Mouse (Mus musculus) A20 (cell line): ENCODE results near the gene Ccdc12.

Source experiments
- DNase-seq: peaks from one replicate; pipeline ENCODE4 v3.0.0-alpha.2; 2011; ENCODE audit warnings: low read depth, low spot score

The Ccdc12 gene

DNA sequence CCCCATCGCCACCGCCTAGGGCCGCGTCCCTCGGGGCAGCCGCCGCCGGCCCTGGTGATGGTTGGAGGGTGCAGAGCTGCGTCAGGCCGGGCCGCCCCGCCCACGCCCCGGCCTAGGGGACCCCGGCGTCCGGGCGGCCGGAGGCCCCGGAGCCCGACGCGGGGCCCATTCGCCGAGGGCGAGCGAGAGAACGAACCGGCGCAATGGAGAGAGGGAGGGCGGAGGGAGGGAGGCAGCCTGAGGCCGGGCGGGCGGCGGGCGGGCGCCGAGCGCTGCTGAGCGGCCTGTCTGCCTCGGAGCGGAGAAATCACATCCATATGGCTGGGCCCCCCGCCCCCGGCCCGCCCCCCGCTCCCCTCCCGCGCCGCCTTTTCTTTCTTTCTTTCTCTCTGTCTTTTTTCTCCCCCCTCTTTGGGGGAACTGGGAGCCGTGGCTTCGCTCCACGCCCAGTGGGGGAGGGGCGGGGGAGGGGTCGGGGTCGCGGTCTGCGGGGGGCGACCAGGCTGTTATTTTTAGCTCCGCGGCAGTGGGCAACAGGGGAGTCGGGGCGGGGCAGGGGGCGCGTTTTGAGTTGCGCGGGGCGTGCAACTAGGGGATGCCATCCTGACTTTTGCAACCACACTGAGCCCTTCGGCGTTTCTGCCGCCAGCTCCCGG, 86.1 kb downstream of the Ccdc12 start:
- no peak for DNase-seq

DNA sequence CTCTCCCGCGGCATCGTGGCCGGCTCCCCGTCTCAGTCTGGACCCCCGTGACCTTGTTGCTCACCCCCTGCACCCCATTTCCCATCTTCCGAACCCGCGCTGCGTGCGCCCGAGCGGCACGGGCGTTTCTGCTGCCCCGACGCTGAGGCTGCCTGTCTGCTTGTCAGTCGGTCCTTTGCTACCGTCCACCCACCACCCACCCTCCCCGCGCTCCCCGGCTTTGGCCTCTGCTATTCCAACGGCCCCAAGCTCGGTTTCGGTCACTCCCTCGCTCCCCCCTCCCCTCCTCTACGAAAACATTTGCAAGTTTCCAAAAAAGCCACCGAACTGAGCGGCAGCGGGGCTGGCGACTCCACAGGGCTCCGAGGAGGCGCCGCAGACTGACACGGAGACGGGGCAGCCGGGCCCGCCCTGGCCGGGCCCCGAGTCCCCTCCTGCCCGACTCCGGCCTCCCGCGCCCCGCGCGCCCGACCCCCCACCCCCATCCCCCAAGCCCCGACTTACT, 86.7 kb downstream of the Ccdc12 start:
- DNase-seq = no peak

DNA sequence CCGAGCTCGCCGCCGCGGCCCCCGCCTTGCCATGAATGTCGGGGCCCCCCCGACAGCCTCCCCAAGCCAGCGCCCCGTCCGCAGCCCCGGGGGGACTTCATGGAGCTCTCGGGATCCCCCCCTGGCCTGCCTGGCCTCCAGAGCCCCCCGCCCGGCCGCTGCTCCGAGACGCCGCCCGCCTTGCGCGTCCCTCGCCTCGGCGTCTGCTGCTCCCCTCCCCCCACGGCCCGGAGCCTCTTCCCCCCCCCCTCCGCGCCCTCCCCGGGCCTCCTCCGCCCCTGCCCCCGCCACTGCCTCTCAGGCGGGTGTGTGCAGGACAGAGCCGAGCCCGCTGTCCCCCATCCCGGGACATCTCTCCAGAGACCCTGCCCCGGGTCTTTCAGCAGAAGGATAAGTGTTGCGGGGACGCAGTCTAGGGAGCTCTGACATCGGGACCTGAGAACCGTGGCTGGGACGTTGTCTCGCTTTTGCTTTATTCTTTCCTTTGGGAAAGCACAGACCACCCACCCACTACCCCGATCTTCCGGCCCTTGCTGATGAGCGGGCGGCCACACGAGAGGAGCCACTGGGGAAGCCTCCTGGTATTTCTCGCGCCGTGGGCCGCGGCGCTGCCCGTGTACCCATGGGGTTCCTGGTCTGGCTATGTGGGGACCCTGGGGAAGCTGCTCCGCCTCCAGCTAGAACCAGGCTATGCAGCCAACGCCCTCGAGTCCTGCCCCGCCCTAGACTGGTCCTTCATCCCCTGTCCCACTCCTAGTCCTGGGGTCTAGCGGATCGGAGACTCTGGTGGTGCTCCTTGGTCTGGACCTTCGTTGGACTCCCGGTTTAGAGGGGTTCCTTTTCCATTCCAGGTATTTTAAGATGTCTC, 87.4 kb downstream of the Ccdc12 start:
- no peak for DNase-seq

DNA sequence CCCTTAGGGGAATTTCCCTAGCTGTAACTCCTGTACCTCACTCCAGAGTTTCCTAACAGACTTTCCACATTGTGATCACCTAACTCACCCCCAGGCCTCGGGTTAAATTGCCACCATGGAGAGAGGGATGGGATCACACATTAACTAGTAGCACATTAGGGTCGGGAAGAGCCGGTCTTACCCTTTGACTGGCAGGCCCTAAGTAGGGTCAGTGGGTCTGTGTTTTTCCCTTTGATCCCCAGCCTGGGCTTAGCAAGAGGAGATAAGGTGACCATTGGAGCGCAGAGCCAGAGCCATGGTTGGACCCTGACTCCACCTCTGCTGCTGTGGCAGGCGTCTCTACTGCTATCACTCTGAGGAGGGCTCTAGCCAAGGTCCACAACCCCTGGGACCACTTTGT, 89.4 kb downstream of the Ccdc12 start:
- no peak for DNase-seq

DNA sequence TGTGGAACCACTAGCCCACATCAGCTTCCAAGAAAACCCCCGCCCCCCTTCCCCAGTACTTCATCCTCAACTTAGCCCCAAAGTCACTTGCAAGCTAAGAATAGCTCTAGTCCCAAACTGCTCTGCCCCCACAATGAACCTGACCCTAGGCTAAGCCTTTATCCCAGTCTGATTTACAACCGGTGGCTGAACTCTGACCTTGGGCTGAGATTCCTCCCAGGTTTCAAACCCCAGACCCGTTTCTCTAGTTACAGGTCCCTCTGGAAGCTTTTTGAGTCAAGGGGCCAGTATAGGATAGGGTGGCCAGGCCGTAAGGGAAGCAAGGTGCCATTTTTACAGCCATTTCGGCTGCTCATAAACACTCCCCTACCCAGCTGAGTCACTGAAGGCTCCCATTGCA, 89.9 kb downstream of the Ccdc12 start:
- DNase-seq = no peak

DNA sequence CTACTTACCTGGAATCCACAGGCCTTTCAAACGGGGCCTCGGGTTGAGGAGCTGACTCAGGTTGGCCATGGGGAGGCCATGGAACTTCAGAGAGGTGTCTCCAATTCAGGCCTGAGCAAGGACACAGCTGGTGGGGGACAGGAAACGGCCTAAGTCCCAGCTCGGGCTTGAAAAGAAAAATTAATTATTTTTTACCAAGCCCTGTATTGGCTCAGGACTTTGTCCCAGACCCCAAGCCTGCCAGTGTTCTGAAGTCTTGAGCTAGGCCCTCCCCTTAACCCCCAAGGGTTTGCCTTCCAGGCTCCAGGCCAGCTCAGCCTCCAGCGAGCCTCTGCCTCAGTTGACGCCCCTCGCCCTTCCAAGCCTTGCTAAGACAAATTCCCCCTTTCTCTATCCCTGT, 90.7 kb downstream of the Ccdc12 start, which contains the start of gene Pth1r:
Pth1r (minus strand) TSS at position 185 of the 400 bp plus-strand sequence.
- no peak for DNase-seq

DNA sequence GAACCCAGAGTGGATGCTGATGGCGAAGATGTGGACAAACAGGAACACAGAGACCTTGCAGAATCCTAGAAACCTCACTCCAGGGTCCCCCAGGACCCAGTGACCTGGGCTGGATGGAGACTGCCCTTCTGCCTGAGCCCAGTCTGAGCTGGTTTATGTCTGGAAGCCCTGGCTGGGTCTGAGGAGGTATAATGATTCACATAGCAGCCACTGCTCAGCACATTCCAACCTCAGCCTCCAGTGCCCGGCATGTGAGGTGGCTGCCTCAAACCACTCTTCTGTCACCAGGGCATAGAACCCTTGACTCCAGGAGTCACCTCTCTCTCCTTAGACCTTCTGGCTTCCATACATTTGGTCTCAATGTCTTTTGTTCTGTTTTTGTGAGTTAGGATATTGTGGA, 92.1 kb downstream of the Ccdc12 start:
- DNase-seq = no peak

DNA sequence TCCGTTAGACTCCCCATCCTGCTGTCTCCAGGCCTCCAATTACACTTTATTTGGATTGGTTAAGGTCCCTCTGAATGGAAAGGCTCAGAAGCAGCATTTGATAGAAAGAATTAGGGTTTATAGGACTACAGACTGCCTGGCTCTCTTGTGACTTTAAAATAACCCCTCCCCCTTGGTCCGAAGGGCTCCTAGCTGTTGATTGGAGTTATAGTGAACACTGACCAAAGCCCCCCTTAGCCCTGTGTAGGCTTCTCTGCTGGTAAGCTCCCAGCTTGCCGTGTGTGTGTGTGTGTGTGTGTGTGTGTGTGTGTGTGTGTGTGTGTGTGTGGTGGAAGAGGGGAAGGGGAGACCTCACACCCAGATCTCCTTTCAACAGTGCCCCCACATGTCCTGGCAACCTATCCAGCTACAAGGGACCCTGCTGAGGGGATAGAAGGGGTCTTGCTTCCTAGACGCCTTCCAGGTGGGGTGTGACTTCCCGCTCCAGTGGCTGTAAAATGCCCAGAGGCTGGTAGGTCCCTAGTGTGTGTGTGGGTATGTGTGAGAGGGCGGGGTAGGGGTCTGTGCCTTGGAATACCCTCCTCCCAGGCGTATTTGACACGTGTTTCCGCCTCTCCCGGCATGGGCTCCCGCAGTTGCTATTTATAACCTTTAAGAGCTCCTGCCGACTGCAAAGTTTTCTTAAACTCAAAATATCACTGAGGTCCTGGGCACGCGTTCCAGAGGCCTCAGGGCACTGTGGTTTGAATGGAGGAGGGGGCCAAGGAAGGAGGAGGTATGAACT, 94.3 kb downstream of the Ccdc12 start:
- no peak for DNase-seq

DNA sequence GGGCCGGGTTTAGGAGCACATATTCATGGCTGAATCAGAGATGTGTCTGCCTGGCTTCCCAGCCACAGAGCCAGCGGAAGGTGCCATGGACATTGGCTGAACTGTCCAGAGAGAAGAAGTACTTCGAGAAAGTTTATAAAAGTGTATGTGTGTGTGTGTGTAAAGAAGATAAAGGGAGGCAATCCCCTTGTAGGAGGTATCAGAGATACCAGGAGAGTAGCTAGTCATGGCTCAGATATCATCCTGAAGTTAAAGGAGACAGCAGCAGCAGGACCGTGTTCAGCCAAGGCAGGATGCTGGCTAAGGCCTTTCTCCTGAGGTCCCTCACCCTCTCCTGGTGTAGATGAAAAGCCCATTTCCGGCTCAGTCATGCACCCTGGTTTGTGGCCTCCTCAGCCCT, 95.1 kb downstream of the Ccdc12 start:
- no peak for DNase-seq

DNA sequence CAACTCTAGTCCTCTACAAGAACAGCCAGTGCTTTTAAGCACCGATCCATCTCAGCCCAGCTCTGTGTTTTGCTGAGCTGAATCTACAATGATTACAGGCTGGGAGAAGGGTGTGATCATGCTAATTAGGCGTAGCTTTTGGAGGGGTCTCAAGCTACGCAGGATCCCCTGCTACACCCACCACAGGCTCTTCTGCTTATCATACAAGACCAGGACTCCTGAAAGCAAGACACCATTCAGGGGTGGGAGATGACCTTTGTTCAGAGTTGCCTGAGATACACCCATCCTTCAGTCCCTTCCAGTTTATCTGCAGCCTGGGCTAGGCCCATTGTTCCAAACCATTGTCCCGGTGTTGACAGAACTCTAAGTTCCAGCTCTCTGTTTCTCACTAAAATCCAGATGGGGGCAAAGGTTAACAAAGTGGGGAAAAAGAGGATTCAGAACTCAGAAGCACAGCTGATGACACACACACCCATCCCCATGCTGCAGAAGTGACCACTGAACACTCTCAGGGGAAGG, 96.7 kb downstream of the Ccdc12 start:
- DNase-seq = no peak

DNA sequence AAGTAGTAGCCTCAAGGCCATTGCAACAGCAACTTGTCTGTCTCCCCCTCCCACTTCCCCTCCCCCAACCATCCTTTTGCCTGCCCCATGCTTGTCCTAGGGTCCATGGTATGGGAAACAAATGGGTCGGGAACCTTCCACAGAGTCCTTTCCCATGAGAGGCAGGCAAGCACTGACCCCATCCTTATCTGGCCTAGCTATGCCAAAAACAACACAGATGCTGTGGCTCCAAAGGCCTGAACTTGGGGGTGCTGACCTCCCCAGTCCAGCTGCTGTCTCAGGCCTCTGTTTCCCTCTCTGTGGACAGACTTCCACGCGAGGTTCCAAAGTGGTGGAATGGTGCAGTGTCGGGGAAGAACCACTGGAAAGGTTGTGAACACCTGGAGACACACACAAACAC, 97.5 kb downstream of the Ccdc12 start:
- no peak for DNase-seq

DNA sequence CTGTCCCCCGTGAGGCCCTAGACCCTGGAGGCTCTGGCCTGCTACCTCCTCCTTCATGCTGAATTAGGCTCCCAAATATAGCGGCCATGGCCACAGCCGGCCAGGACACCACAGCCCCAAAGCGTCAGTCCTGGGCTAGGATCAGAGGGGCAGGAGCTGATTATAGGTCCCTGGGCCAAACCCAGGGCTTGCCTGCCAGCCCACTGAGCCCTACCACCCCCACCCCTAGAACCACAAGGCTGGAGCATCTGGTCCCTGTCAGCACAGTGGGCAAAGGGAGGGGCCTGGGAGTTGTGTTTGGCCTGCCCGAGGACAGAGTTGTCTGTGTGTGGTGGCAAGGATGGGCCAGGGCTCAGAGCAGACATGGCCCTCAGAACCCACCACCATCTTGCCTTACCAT, 101.5 kb downstream of the Ccdc12 start:
- no peak for DNase-seq

DNA sequence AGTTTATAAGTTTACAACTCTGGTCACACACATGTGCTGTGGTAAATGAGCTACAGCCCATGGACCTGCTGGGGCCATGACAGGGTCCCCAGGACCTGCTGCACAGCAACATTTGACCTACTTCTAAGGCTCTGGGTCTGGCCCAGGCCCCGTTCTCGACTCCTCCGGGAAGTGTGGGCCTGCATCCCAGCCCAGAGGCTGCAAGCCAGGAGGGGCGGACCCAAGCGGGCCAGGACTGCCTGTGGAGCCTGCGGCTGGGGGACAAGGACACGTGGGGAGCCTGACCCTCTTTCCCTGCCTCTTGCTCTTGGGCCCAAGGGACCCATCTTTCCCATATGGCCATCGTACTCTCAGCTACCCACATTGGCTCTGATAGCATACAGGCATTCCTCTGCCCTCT, 102.3 kb downstream of the Ccdc12 start:
- no peak for DNase-seq

DNA sequence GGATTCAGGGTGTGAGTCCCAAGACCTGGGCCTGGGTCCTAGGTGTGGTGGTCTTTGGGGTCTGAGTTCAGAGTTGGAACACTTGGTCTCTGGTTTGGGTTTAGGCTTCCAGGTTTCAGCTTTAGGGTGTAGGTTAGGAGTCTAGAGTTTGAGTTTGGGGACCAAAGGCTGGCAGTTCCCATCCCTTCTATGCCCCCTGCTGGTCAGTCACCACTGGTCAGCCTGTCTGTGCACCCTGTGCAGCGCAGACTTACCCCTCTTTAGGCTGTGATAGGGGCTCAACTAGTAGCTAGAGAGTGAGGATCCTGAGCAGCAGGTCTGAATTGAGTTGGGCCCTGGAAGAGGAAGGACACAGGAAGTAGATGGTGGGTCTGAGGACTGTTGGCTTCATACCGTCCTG, 103.0 kb downstream of the Ccdc12 start:
- peak; percentile 43 for DNase-seq

DNA sequence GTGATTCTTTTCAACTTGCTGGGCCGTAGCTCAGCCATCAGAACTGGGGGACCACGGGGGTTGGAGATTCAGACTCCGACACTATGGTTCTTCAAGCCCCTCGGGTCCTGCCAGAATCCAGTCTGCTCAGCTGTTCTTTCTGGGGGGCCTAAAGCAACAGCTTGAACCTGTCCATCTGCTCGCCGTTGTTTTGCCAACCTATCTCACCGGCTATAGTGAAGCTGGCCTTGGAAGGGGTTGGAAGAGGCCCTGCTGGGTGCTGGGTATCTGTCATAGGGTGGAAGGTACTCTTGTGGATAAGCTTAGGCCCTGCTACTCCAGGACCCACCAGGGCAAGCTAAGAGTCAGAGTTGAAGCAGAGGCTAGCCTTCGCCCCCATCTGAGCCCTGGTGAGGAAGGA, 104.6 kb downstream of the Ccdc12 start:
- no peak for DNase-seq
